Mouse (Mus musculus): ENCODE measurements at regions not wholly inside any gene's neighbourhood (a gene's known extent, or its start where the extent isn't known, plus 50 kb on each side); places are given as distances from the start of the nearest gene placed in this dataset.

DNA sequence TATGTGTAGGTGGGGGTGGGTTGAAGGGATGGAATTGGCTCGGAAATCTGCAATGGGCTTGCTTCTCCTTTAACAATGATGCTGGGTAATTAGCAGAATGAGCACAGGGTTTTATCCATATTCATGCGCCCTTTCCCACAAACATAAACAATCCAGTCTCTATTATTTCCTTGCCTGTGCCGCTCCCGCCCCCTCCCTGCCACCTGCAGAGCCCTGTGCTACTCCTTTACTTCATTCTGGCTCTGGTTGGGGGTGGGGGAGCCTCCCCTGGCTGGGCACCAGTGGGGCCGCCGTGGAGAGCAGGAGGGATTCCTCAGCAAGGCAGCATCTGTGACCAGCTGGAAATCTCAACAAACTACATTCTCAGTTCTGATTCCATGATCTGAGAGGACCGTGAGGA is 374.4 kb downstream of the Bcl11a start:
- TF ChIP-seq GATA1 (IDR thresholded peaks at IDR 0.05; ENCODE audit: borderline replicate concordance, low read length) = no peak
- TF ChIP-seq FLI1 (IDR thresholded peaks at IDR 0.05; ENCODE audit: low read length) = no peak

All from megakaryocyte, embryonic 14.5 days (primary cell).